Mouse (Mus musculus) small intestine, adult 2 months (tissue): ENCODE results near the gene Arl5a.

Experiments used
- CTCF ChIP-seq: fragments of 200-500 bp; IDR thresholded peaks from 2 replicates; pipeline ENCODE4 v1.5.1; 2012; ENCODE audit warnings: low read depth, mild to moderate bottlenecking, control low read depth, inconsistent platforms, low read length, moderate library complexity, mixed read lengths; ENCODE audit not compliant: insufficient replicate concordance, insufficient read length; ENCODE audit errors: extremely low read depth
- POLR2A ChIP-seq: fragments of 200-500 bp; IDR thresholded peaks from 2 replicates; pipeline ENCODE4 v1.6.1; 2012; ENCODE audit warnings: low read depth, mild to moderate bottlenecking, control low read depth, inconsistent platforms, low read length, moderate library complexity

DNA sequence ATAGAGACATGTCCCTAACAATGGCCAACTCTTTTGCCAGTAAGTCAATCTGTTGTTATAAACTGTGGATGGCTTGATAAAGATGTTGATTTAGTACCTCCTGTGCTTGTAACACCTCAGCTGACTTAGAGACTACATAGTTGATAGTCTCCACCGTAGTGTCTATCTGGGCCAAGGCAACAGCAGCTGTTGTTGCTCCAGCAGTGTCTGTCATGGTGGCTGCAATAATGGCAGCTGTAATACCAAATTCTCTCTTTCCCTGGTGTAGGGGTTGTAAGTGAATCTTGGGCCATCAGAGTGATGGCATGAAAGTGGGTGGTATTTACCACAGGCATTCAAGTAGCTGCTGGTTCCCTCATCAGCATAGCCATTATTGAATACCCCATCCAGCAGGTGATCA, 73.7 kb downstream of the Arl5a start:
- no peak for TF ChIP-seq CTCF
- TF ChIP-seq POLR2A, result no peak
